Mouse (Mus musculus) lung, postnatal 0 days (tissue): Measurements from ENCODE around the gene Ctnnbl1. TPM values are rescaled to one million over a fixed set of nuclear protein-coding genes. Genes with fewer than 3 reads are reported as not detected.
A peak's percentile ranks its signal among the peaks of the same experiment; 100 is the strongest.

ENCODE experiments used
- ATAC-seq: fragments of 200-750 bp; cut with Nextera tagmentation; 2 replicates; pipeline ENCODE4 v1.8.0; 2017; ENCODE audit warnings: moderate library complexity
- DNase-seq: peaks from one replicate; pipeline ENCODE4 v3.0.0-alpha.2; 2016; ENCODE audit warnings: low spot score
- H3K27ac ChIP-seq: fragments of 300-500 bp; sonication (generic); 2 replicates; pipeline ENCODE4 v1.5.1; 2014; ENCODE audit warnings: antibody characterized with exemption, mild to moderate bottlenecking, low read length, mixed read lengths
- H3K27me3 ChIP-seq: fragments of 300-500 bp; sonication (generic); replicated peaks from 2 replicates; pipeline ENCODE4 v1.6.1; 2014; ENCODE audit warnings: low read length, mixed read lengths; ENCODE audit not compliant: insufficient read depth
- H3K36me3 ChIP-seq: fragments of 300-500 bp; sonication (generic); 2 replicates; pipeline ENCODE4 v1.6.1; 2014; ENCODE audit warnings: low read length, mixed read lengths; ENCODE audit not compliant: insufficient read depth
- H3K4me1 ChIP-seq: fragments of 300-500 bp; sonication (generic); 2 replicates; pipeline ENCODE4 v1.6.1; 2014; ENCODE audit warnings: antibody characterized with exemption, low read depth, low read length, mixed read lengths; ENCODE audit not compliant: insufficient read depth
- H3K4me2 ChIP-seq: fragments of 300-500 bp; sonication (generic); replicated peaks from 2 replicates; pipeline ENCODE4 v1.6.1; 2014; ENCODE audit warnings: low read depth, mild to moderate bottlenecking, low read length, moderate library complexity, mixed read lengths
- H3K4me3 ChIP-seq: fragments of 300-500 bp; sonication (generic); 2 replicates; pipeline ENCODE4 v1.5.1; 2014; ENCODE audit warnings: low read depth, low read length
- H3K9ac ChIP-seq: fragments of 300-500 bp; sonication (generic); replicated peaks from 2 replicates; pipeline ENCODE4 v1.6.1; 2014; ENCODE audit warnings: low read depth, mild to moderate bottlenecking
- H3K9me3 ChIP-seq: fragments of 300-500 bp; sonication (generic); 2 replicates; pipeline ENCODE4 v1.6.1; 2016; ENCODE audit warnings: low read length, mixed read lengths
- CTCF ChIP-seq: IDR thresholded peaks from 2 replicates; pipeline ENCODE4 v1.5.1; 2016; ENCODE audit warnings: antibody characterized with exemption, mild to moderate bottlenecking
- EP300 ChIP-seq: IDR thresholded peaks from 2 replicates; pipeline ENCODE4 v1.6.1; 2016; ENCODE audit warnings: antibody characterized with exemption, mild to moderate bottlenecking, control low read depth
- WGBS: fragments of 180-500 bp; shearing (Covaris S2); extraction: QIAGEN DNeasy Blood & Tissue Kit; methylation state at CpG from one replicate; pipeline ENCODE4 v1.1.7; 2014; 5-methylcytosine and 5-hydroxymethylcytosine counted together
- polyA plus RNA-seq: library from polyadenylated mRNA; unstranded; fragments of >200 nt; fragmentation: Nextera tagmentation; extraction: Ambion mirVana; gene quantifications from 2 replicates; pipeline ENCODE4 v1.2.1, GENCODE M21; 2015

Gene Ctnnbl1
- polyA plus RNA-seq, 1 experiment from 2014 or later = 30.8 TPM

GRCm38 (mm10) chr2:157770761-157771160 is 33.6 kb downstream of the Ctnnbl1 start:
- Histone ChIP-seq H3K4me3 (no peak overlapping the region), H3K27me3 (no peaks in the 10 kb centered on the region), H3K27ac (no peak overlapping the region), H3K4me1 (peaks cover 7% of the 10 kb centered on the region; the same call in 1 of the 2 replicates), H3K9me3 (no peaks in the 10 kb centered on the region), H3K4me2 (no peak overlapping the region), H3K9ac (no peak overlapping the region), H3K36me3 (no peaks in the 10 kb centered on the region)
- ATAC-seq (no peak), DNase-seq (no peak)
- 63% methylated on average over 3 of the region's 3 CpGs for WGBS
- no peak for TF ChIP-seq EP300
- no peak for TF ChIP-seq CTCF

DNA sequence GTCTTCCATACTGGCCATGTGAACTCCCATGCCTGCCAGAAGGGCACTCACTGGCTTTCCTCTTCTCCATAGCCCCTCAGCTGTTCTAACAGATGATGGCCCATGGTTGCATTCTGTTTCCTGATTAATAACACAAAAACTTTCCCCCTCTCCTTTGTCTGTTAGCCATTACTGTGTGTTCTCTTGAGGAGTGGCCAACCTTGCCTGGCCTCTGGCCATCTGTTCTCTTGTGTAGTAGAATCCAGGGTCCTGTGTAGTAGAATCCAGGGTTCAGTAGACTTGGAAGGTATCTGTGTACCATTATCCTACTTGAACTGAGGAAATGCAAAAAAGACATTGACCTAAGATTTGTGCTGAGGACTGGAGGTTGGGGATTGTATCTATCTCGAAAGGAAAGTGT is 36.5 kb downstream of the Ctnnbl1 start:
- 90% methylated on average over 1 of the region's 1 CpGs for WGBS
- Histone ChIP-seq H3K27me3 (no peaks in the 10 kb centered on the region), H3K36me3 (no peaks in the 10 kb centered on the region), H3K9ac (no peak overlapping the region), H3K27ac (no peak overlapping the region), H3K4me3 (no peak overlapping the region), H3K9me3 (no peaks in the 10 kb centered on the region), H3K4me2 (no peak overlapping the region), H3K4me1 (peaks cover 5% of the 10 kb centered on the region; the same call in 1 of the 2 replicates)
- no peak for ATAC-seq
- DNase-seq = no peak
- TF ChIP-seq EP300 = no peak
- TF ChIP-seq CTCF = no peak

GRCm38 (mm10) chr2:157775957-157776356 is 38.8 kb downstream of the Ctnnbl1 start:
- TF ChIP-seq EP300 (no peak), CTCF (no peak)
- ATAC-seq (no peak), DNase-seq (no peak)
- Histone ChIP-seq H3K4me2 (no peak overlapping the region), H3K9me3 (no peaks in the 10 kb centered on the region), H3K27ac (no peak overlapping the region), H3K4me3 (no peak overlapping the region), H3K27me3 (no peaks in the 10 kb centered on the region), H3K36me3 (no peaks in the 10 kb centered on the region), H3K9ac (no peak overlapping the region), H3K4me1 (no peaks in the 10 kb centered on the region)
- 75% methylated on average over 2 of the region's 2 CpGs for WGBS

- DNase-seq (no peak), ATAC-seq (no peak)
- no peak overlapping the region for H3K27ac ChIP-seq
- H3K27me3 ChIP-seq = no peaks in the 10 kb centered on the region
- no peaks in the 10 kb centered on the region for H3K36me3 ChIP-seq
- no peaks in the 10 kb centered on the region for H3K4me1 ChIP-seq
- H3K9me3 ChIP-seq = no peaks in the 10 kb centered on the region
- H3K4me2 ChIP-seq = no peak overlapping the region
- 94% methylated on average over 3 of the region's 3 CpGs for WGBS
- no peak overlapping the region for H3K9ac ChIP-seq
- no peak for TF ChIP-seq CTCF
- TF ChIP-seq EP300 = no peak
- H3K4me3 ChIP-seq = no peak overlapping the region
These were observed 43.8 kb downstream of the Ctnnbl1 start for GRCm38 (mm10) chr2:157780956-157781355.

DNA sequence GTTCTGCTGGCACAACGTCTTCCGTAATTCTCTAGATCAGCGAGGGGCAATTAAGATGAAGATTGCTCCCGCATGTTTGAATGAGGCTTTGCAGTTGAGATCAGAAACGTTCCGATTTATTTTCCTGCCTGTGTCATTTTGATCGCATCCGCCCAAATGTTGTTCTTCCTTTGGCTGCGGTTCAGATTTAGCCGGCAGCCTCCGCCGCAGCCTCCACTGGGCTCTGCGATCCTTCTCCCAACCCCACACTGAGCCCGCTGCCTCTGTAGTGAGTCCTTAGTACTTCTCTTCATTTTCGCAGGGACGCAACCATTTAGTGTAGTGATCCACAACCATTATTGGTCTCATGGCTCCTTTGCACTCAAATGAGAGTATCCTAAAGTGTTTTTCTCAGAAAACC is 46.0 kb downstream of the Ctnnbl1 start:
- WGBS = 85% methylated on average over 16 of the region's 16 CpGs
- Histone ChIP-seq H3K9ac (no peak overlapping the region), H3K4me1 (no peaks in the 10 kb centered on the region), H3K27me3 (no peaks in the 10 kb centered on the region), H3K9me3 (no peaks in the 10 kb centered on the region), H3K36me3 (no peaks in the 10 kb centered on the region), H3K4me2 (no peak overlapping the region), H3K4me3 (no peak overlapping the region), H3K27ac (no peak overlapping the region)
- ATAC-seq (no peak), DNase-seq (no peak)
- no peak for TF ChIP-seq EP300
- no peak for TF ChIP-seq CTCF

- TF ChIP-seq CTCF (no peak), EP300 (no peak)
- peak; percentile 57 for ATAC-seq
- H3K4me3 ChIP-seq = no peak overlapping the region
- DNase-seq = peak; percentile 33
- no peaks in the 10 kb centered on the region; the same call in 1 of the 2 replicates for H3K36me3 ChIP-seq
- no peak overlapping the region for H3K27ac ChIP-seq
- no peak overlapping the region for H3K9ac ChIP-seq
- 43% methylated on average over 6 of the region's 6 CpGs for WGBS
- no peak overlapping the region for H3K4me2 ChIP-seq
- H3K27me3 ChIP-seq = no peaks in the 10 kb centered on the region
- H3K4me1 ChIP-seq = no peaks in the 10 kb centered on the region
- H3K9me3 ChIP-seq = no peaks in the 10 kb centered on the region
These were observed 47.0 kb downstream of the Ctnnbl1 start for GRCm38 (mm10) chr2:157784238-157784637.

DNA sequence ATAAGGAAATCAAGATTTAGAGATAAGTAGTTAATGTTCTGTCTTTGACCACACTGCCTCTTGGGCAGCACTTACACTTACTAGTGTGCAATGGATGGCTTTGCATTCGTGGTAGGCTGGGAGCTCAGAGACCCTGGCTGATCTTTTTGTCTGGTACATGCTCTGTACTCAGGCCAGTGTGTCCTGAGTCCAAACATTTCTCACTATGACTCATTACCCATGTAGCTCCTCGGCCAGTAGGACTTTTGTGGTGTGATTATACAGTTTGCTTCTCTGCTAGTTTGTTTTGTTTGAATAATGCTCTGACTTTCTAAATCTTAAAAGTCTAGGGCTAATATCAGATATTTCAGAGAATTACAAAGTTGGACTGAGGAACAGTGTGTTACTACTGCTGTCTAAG is 47.4 kb downstream of the Ctnnbl1 start:
- Histone ChIP-seq H3K4me1 (no peaks in the 10 kb centered on the region), H3K9me3 (no peaks in the 10 kb centered on the region), H3K9ac (no peak overlapping the region), H3K36me3 (no peaks in the 10 kb centered on the region; the same call in 1 of the 2 replicates), H3K4me2 (no peak overlapping the region), H3K4me3 (no peak overlapping the region), H3K27ac (no peak overlapping the region), H3K27me3 (no peaks in the 10 kb centered on the region)
- no peak for TF ChIP-seq EP300
- TF ChIP-seq CTCF = no peak
- DNase-seq (peak; percentile 25), ATAC-seq (peak; percentile 71)
- WGBS = 49% methylated on average over 2 of the region's 2 CpGs
